Mouse (Mus musculus) hindbrain, embryonic 11.5 days (tissue): ENCODE results near the gene Lhfp. TPM values are rescaled to one million over a fixed set of nuclear protein-coding genes. Genes with fewer than 3 reads are reported as not detected.
A peak's percentile ranks its signal among the peaks of the same experiment; 100 is the strongest.

ENCODE experiments used
- ATAC-seq: fragments of 200-750 bp; cut with Nextera tagmentation; 2 replicates; pipeline ENCODE4 v1.8.0; 2017; ENCODE audit warnings: mild to moderate bottlenecking, moderate TSS enrichment, moderate library complexity; ENCODE audit not compliant: low FRiP score
- DNase-seq: peaks from one replicate; pipeline ENCODE4 v3.0.0-alpha.2; 2015; ENCODE audit warnings: low spot score
- H3K27ac ChIP-seq: fragments of 300-500 bp; sonication (generic); 2 replicates; pipeline ENCODE4 v1.5.1; 2014; ENCODE audit warnings: mild to moderate bottlenecking, low read depth, low read length
- H3K27me3 ChIP-seq: fragments of 300-500 bp; sonication (generic); 2 replicates; pipeline ENCODE4 v1.6.1; 2014; ENCODE audit warnings: mild to moderate bottlenecking, low read length, moderate library complexity, mixed read lengths; ENCODE audit not compliant: control insufficient read depth, insufficient read depth
- H3K36me3 ChIP-seq: fragments of 300-500 bp; sonication (generic); 2 replicates; pipeline ENCODE4 v1.6.1; 2014; ENCODE audit warnings: mild to moderate bottlenecking, low read length, moderate library complexity, mixed read lengths; ENCODE audit not compliant: control insufficient read depth, insufficient read depth
- H3K4me1 ChIP-seq: fragments of 300-500 bp; sonication (generic); replicated peaks from 2 replicates; pipeline ENCODE4 v1.6.1; 2014; ENCODE audit warnings: low read length, mixed read lengths; ENCODE audit not compliant: control insufficient read depth, insufficient read depth
- H3K4me2 ChIP-seq: fragments of 300-500 bp; sonication (generic); replicated peaks from 2 replicates; pipeline ENCODE4 v1.6.1; 2014; ENCODE audit warnings: mild to moderate bottlenecking, low read depth, low read length
- H3K4me3 ChIP-seq: fragments of 300-500 bp; sonication (generic); 2 replicates; pipeline ENCODE4 v1.5.1; 2014; ENCODE audit warnings: low read depth, low read length
- H3K9ac ChIP-seq: fragments of 300-500 bp; sonication (generic); 2 replicates; pipeline ENCODE4 v1.6.1; 2014; ENCODE audit warnings: low read depth, low read length
- H3K9me3 ChIP-seq: fragments of 300-500 bp; sonication (generic); 2 replicates; pipeline ENCODE4 v1.6.1; 2016; ENCODE audit warnings: low read length; ENCODE audit not compliant: control insufficient read depth
- WGBS: fragments of 180-500 bp; shearing (Covaris S2); extraction: QIAGEN DNeasy Blood & Tissue Kit; methylation state at CpG from one replicate; pipeline ENCODE4 v1.1.7; 2014; 5-methylcytosine and 5-hydroxymethylcytosine counted together
- polyA plus RNA-seq: library from polyadenylated mRNA; unstranded; fragments of >200 nt; fragmentation: Nextera tagmentation; extraction: Ambion mirVana; gene quantifications from 2 replicates; pipeline ENCODE4 v1.2.1, GENCODE M21; 2014

The Lhfp gene
- polyA plus RNA-seq, 1 experiment from 2014 or later = 45.2 TPM

DNA sequence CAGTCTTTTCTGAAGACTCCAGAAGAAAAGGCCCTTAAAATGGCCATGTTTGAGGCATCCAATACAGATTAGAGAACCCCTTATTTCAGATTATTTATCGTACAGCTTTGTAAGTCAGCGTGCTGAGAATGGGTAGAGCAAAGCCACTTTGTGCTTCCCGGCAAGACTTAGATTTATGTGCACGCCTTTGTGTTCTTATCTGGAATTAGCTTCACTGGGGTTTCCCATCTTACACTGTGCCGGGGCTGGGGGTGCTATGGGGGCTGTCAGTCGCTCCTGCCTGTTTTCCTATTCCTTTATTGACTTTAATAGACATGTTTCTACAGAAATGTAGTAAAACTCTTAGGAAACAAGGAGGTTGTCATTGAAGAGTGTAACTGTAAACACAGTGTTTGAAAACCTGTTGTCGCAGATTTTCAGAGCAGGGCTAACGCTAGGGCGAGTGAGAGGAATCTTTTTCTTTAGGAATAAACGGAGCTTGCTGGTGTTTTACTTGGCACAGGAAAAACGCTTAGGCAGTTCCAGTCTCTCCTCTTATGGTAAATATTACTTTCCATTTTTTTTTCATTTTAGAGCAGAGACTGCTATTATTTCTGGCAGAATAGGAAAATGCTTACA is 3.5 kb downstream of the Lhfp start:
- H3K36me3 ChIP-seq = no peaks in the 10 kb centered on the region
- peak overlapping the region; percentile 6 for H3K4me3 ChIP-seq
- WGBS = 74% methylated on average over 11 of the region's 11 CpGs
- 0 out of 2 replicates have a peak, but pooled peaks cover 2% of the 10 kb centered on the region for H3K4me1 ChIP-seq
- H3K9me3 ChIP-seq = no peaks in the 10 kb centered on the region
- DNase-seq (no peak), ATAC-seq (no peak)
- H3K4me2 ChIP-seq = peak overlapping the region; percentile 12
- no peaks in the 10 kb centered on the region; the same call in 1 of the 2 replicates for H3K27me3 ChIP-seq
- H3K27ac ChIP-seq = no peak overlapping the region
- H3K9ac ChIP-seq = no peak overlapping the region

DNA sequence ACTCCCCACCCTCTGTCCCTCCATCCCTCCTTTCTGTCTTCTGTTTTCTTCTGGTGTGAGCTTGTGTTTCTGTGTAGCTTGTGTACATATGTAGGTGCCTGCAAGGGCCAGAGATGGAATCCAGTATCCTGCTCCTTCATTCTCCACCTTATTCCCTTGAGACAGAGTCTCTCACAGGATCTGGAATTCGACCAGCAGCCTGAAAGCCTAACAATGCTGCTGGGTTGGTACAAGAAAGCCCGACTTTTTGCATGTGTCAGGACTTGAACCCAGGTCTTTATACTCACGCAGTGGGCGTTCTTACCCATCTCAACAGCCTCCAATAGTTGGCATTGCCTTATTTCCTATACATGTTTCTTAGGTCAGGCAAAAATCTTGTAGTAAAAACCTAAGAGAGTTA is 4.4 kb downstream of the Lhfp start:
- WGBS = 86% methylated on average over 4 of the region's 4 CpGs
- no peaks in the 10 kb centered on the region for H3K9me3 ChIP-seq
- ATAC-seq (no peak), DNase-seq (no peak)
- H3K36me3 ChIP-seq = no peaks in the 10 kb centered on the region
- H3K27ac ChIP-seq = no peak overlapping the region
- no peak overlapping the region for H3K4me2 ChIP-seq
- no peaks in the 10 kb centered on the region for H3K27me3 ChIP-seq
- H3K9ac ChIP-seq = no peak overlapping the region
- no peak overlapping the region for H3K4me3 ChIP-seq
- 0 out of 2 replicates have a peak, but pooled peaks cover 2% of the 10 kb centered on the region for H3K4me1 ChIP-seq

DNA sequence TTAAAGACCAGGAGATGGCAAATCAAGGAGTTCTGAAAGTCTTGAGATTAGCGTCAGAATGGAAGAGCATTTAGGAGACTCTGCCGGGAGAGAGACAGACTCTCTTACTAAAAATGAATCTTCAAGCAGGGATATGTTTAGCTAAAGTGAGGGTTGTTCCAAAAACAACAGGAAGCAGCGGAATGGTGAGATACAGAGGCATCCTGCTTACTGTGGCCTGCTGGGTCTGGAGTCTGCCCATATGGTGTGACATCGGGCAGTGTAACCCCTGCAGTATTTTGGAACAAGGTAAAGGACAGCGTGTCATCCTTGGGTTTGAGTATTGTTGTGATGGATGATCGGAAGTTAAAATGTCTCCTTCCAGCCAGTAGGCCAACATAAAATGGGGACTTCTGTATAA is 5.0 kb downstream of the Lhfp start:
- no peak overlapping the region for H3K27ac ChIP-seq
- H3K4me1 ChIP-seq = 0 out of 2 replicates have a peak, but pooled peaks cover 2% of the 10 kb centered on the region
- H3K36me3 ChIP-seq = no peaks in the 10 kb centered on the region
- no peaks in the 10 kb centered on the region for H3K27me3 ChIP-seq
- H3K4me2 ChIP-seq = no peak overlapping the region
- ATAC-seq (no peak), DNase-seq (no peak)
- H3K9ac ChIP-seq = no peak overlapping the region
- no peaks in the 10 kb centered on the region for H3K9me3 ChIP-seq
- no peak overlapping the region for H3K4me3 ChIP-seq
- WGBS = 77% methylated on average over 6 of the region's 6 CpGs

DNA sequence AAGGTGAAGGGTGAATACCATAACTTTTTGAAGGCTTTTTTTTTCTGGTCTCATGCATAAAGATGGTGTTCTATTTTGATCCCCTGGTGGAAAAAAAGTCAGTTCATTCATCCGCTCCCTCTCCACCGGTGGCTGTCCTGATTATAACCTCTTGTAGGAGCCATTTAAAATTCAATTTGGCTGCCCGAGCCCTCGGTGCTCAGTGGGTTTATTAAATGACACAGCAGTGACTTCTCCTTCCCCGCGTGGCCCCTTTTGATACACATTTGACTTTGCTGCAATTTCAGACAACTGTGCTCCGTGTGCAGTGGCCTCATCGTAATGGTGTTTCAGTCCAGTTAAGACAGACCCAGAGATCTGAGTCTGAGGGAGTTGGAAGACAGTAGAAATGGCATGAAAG is 11.1 kb downstream of the Lhfp start:
- Histone ChIP-seq H3K27me3 (no peaks in the 10 kb centered on the region), H3K27ac (no peak overlapping the region), H3K9me3 (no peaks in the 10 kb centered on the region), H3K36me3 (no peaks in the 10 kb centered on the region), H3K4me3 (no peak overlapping the region), H3K4me2 (no peak overlapping the region), H3K9ac (no peak overlapping the region), H3K4me1 (no peaks in the 10 kb centered on the region)
- ATAC-seq (no peak), DNase-seq (no peak)
- WGBS = 36% methylated on average over 8 of the region's 8 CpGs

DNA sequence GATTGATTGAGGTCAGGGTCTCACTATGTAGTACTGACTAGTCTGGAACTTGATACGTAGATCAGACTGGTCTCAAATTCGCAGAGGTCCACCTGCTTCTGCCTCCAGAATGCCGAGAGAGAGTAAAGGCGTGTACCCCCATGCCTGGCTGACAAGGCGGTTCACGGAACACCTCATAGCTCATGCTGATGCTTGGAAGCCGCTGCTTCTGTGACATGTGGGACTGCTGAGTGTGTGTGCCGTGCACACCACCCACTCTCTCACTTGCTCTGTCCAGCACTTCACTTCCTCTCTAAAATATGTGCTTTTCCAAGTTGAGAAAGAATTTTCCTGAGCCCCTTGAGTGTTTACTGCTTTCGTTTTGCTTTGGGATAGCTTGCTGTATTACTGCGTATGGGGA is 15.1 kb downstream of the Lhfp start:
- DNase-seq (no peak), ATAC-seq (no peak)
- no peaks in the 10 kb centered on the region for H3K27me3 ChIP-seq
- H3K4me3 ChIP-seq = no peak overlapping the region
- H3K36me3 ChIP-seq = no peaks in the 10 kb centered on the region
- no peak overlapping the region for H3K27ac ChIP-seq
- no peak overlapping the region for H3K4me2 ChIP-seq
- no peak overlapping the region for H3K9ac ChIP-seq
- no peaks in the 10 kb centered on the region for H3K9me3 ChIP-seq
- 85% methylated on average over 10 of the region's 10 CpGs for WGBS
- H3K4me1 ChIP-seq = no peaks in the 10 kb centered on the region

DNA sequence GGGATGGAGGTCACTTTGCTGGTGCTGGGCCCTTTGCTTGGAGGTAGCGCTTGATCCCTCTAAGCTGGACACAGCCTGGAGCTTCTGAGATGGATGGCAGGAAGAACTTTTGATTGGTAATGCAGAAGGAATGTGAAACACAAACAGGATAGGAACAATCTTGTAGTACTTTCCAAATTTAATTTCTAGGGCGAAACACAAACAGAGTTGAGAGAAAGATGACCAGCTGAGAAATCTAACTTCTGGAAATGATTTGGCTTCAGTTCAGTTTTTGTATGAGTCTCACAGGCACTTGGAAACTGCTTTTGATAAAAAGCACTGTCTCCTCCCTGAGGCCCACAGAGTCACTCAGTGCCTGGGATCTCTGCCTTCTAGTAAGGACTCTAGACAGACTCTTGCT is 18.6 kb downstream of the Lhfp start:
- 81% methylated on average over 2 of the region's 2 CpGs for WGBS
- Histone ChIP-seq H3K4me3 (no peak overlapping the region), H3K27me3 (no peaks in the 10 kb centered on the region), H3K9me3 (no peaks in the 10 kb centered on the region), H3K36me3 (no peaks in the 10 kb centered on the region), H3K4me2 (no peak overlapping the region), H3K9ac (no peak overlapping the region), H3K4me1 (no peaks in the 10 kb centered on the region), H3K27ac (no peak overlapping the region)
- no peak for DNase-seq
- ATAC-seq = no peak

DNA sequence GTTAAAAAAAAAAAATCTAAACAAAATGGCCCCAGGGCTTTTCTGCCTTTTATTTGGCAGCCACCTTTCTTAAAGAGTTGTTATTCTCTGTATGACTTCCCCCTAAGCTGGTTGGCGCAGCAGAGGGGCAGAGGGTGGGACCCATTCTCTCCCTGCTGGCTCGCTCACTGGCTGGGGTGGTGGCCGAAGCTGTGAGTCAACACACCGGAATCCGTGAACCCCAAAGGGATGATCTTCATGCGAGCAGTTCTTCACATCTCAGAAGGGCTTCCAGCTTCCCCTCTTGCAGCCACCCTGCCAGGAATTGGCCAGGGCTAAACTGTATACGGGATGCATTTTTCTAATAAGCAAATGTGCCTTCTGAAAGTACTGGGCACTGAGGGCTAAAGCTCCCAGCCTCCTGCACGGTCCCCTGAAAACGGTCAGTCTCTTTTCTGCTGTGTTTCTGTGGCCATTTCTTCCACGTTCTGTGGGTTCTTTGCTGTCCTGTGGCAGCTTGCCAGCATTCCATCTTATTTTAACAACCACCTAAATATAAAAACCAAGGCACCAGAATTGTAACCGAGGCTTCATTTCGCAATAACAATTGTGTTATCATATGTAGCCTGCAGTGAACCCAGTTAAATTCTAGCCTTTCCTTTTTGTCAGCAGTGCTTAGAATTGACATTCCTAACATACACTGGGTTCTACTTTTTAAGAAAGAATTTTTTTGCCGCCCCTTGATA is 22.3 kb downstream of the Lhfp start:
- H3K4me3 ChIP-seq = no peak overlapping the region
- 70% methylated on average over 13 of the region's 13 CpGs for WGBS
- H3K9me3 ChIP-seq = no peaks in the 10 kb centered on the region
- no peaks in the 10 kb centered on the region for H3K27me3 ChIP-seq
- no peak overlapping the region for H3K27ac ChIP-seq
- ATAC-seq (no peak), DNase-seq (no peak)
- H3K4me1 ChIP-seq = no peaks in the 10 kb centered on the region
- no peaks in the 10 kb centered on the region for H3K36me3 ChIP-seq
- H3K4me2 ChIP-seq = no peak overlapping the region
- no peak overlapping the region for H3K9ac ChIP-seq

DNA sequence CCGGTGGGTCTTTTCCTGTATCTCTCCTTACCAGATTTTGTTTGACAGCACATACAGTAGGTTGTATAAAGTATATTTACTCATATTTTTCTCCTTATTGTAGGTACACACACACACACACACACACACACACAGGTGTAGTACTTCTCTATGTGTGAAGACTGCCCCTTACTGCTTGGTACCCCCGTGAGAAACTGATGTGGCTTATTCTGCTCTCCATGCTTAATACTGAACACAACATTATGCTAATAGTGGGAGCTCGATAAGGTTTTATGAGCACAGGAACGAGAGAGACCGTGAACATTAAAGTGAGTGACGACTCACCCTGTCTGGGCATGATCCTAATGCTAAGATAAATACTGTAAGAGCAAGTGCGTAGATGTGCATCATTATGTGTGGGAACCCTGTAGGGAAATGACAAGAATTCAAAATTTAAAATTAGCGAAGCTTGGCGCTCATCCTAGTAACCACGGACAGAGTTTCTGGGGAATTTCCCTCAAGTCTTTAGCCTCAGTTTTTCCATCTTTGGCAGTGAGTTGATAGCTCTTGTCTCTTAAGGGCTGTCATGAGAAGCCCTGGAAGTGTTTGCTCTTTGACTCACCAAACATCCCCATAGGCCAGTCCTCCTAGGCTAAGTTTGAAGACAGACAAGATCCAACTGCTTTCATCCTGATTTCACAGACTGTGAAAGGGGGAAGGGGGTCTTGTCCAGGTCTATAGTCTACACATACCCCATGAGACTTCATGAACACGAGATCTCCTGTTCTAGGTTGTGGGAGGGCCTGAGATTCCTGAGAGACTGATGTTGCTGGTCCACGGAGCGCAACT is 24.2 kb downstream of the Lhfp start:
- no peak overlapping the region for H3K4me2 ChIP-seq
- H3K36me3 ChIP-seq = no peaks in the 10 kb centered on the region
- no peaks in the 10 kb centered on the region for H3K27me3 ChIP-seq
- no peak for ATAC-seq
- WGBS = 79% methylated on average over 13 of the region's 13 CpGs
- H3K9me3 ChIP-seq = no peaks in the 10 kb centered on the region
- H3K27ac ChIP-seq = no peak overlapping the region
- no peaks in the 10 kb centered on the region for H3K4me1 ChIP-seq
- no peak for DNase-seq
- no peak overlapping the region for H3K9ac ChIP-seq
- no peak overlapping the region for H3K4me3 ChIP-seq
